Mouse (Mus musculus) right cerebral cortex, postnatal 10 days (tissue): ENCODE measurements around the gene Myl6.
"Not testable (repeated sequence)": the region's sequence is repeated elsewhere in the genome, so short reads cannot be mapped to it uniquely, and the experiment has no call there.

ENCODE experiments used
- DNase-seq, 2 experiments: peaks; one replicate each; pipeline ENCODE4 v3.0.0; 2021; ENCODE audit warnings: low spot score in 2 of 2

Gene Myl6

GRCm38 (mm10) chr10:128509831-128510230 is 15.9 kb upstream of the Myl6 start:
- no peak for DNase-seq

- DNase-seq: no peak
These were observed 15.3 kb upstream of the Myl6 start for GRCm38 (mm10) chr10:128509203-128509602.

- no peak for DNase-seq
These were observed 14.3 kb upstream of the Myl6 start for GRCm38 (mm10) chr10:128508260-128508659.

- no peak for DNase-seq
These were observed 12.0 kb upstream of the Myl6 start for GRCm38 (mm10) chr10:128505974-128506373.

GRCm38 (mm10) chr10:128505371-128505667 is 11.4 kb upstream of the Myl6 start:
- not testable (repeated sequence) for DNase-seq

GRCm38 (mm10) chr10:128504641-128505370 is 10.9 kb upstream of the Myl6 start:
- DNase-seq: no peak

GRCm38 (mm10) chr10:128504012-128504411 is 10.1 kb upstream of the Myl6 start:
- no peak for DNase-seq

GRCm38 (mm10) chr10:128503532-128503931 is 9.6 kb upstream of the Myl6 start:
- DNase-seq: no peak

- no peak for DNase-seq
These were observed 8.4 kb upstream of the Myl6 start for GRCm38 (mm10) chr10:128502341-128502740.

- peak; percentile 69 to 79 for DNase-seq
These were observed 5.2 kb upstream of the Myl6 start for GRCm38 (mm10) chr10:128499116-128499671.

GRCm38 (mm10) chr10:128498590-128498989 is 4.6 kb upstream of the Myl6 start, which contains the start of gene Myl6b:
Gene Myl6b (minus strand): TSS chr10:128498685.
- DNase-seq: peak; percentile 97

GRCm38 (mm10) chr10:128497134-128497737 is 3.3 kb upstream of the Myl6 start:
- no peak for DNase-seq

- DNase-seq: no peak
These were observed 2.6 kb upstream of the Myl6 start for GRCm38 (mm10) chr10:128496509-128497077.

GRCm38 (mm10) chr10:128495903-128496302 is 2.0 kb upstream of the Myl6 start:
- DNase-seq: no peak

- DNase-seq: no peak
These were observed 1.3 kb upstream of the Myl6 start for GRCm38 (mm10) chr10:128495270-128495669.

- no peak for DNase-seq
These were observed 811 bp upstream of the Myl6 start for GRCm38 (mm10) chr10:128494667-128495245.

GRCm38 (mm10) chr10:128493319-128493694 is 638 bp downstream of the Myl6 start:
- DNase-seq: no peak

GRCm38 (mm10) chr10:128492633-128493311 is 1.2 kb downstream of the Myl6 start:
- DNase-seq: peak; percentile 70 to 71

- not testable (repeated sequence) for DNase-seq
These were observed 1.9 kb downstream of the Myl6 start for GRCm38 (mm10) chr10:128492051-128492450.

- no peak for DNase-seq
These were observed 2.5 kb downstream of the Myl6 start for GRCm38 (mm10) chr10:128491495-128491894.

GRCm38 (mm10) chr10:128490912-128491311 is 3.0 kb downstream of the Myl6 start:
- DNase-seq: no peak

GRCm38 (mm10) chr10:128490232-128490631 is 3.7 kb downstream of the Myl6 start:
- DNase-seq: peak in 1 of 2 experiments; percentile 45
